Mouse (Mus musculus): ENCODE measurements at regions not wholly inside any gene's neighbourhood (a gene's known extent, or its start where the extent isn't known, plus 50 kb on each side); places are given as distances from the start of the nearest gene placed in this dataset.
A peak's percentile ranks its signal among the peaks of the same experiment; 100 is the strongest.

DNA sequence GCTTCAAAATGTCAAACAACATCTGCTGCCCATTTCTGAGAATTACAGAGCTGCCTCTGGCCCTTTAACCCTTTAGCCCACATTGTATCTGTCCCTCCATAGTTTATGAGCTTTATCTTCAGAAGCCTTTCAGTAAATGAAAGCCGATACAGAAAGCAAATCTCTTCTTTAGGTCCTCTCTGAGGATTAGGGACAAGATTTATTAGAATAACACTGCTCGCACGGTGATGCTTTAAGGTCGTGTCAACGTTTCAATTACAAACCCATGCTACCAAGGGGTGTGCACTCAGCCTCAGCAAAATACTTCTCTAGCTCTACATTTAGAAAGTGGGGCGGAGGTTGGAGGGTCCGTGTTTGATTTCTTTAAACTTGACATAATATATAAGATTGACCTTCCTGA lies 472.0 kb upstream of the 4930412O13Rik start:
- no peaks in the 10 kb centered on the region for H3K9me3 ChIP-seq (ENCODE audit: low read length)
- no peaks in the 10 kb centered on the region for H3K4me1 ChIP-seq (replicated peaks; ENCODE audit: low read depth, low read length)
- H3K27me3 ChIP-seq (ENCODE audit: insufficient read depth, low read length) = no peaks in the 10 kb centered on the region
- TF ChIP-seq POU5F1 (IDR thresholded peaks at IDR 0.05; ENCODE audit: borderline replicate concordance, low read length) (no peak), NANOG (IDR thresholded peaks at IDR 0.05; ENCODE audit: borderline replicate concordance, low read length) (no peak), CTCF (conservative IDR thresholded peaks at IDR 0.05; ENCODE audit: low read length) (no peak)
- no peaks in the 10 kb centered on the region for H3K36me3 ChIP-seq (ENCODE audit: insufficient read depth, low read length)
- H3K4me3 ChIP-seq (replicated peaks; ENCODE audit: low read length) = no peak overlapping the region

GRCm38 (mm10) chr2:9422686-9423085 lies 458.4 kb upstream of the 4930412O13Rik start:
- TF ChIP-seq POU5F1 (IDR thresholded peaks at IDR 0.05; ENCODE audit: borderline replicate concordance, low read length) = no peak
- no peak for TF ChIP-seq NANOG (IDR thresholded peaks at IDR 0.05; ENCODE audit: borderline replicate concordance, low read length)
- TF ChIP-seq CTCF (conservative IDR thresholded peaks at IDR 0.05; ENCODE audit: low read length) = no peak
- Histone ChIP-seq H3K36me3 (ENCODE audit: insufficient read depth, low read length) (no peaks in the 10 kb centered on the region), H3K9me3 (ENCODE audit: low read length) (no peaks in the 10 kb centered on the region), H3K4me1 (replicated peaks; ENCODE audit: low read depth, low read length) (peaks cover 8% of the 10 kb centered on the region; the same call in 1 of the 2 replicates), H3K27me3 (ENCODE audit: insufficient read depth, low read length) (no peaks in the 10 kb centered on the region), H3K4me3 (replicated peaks; ENCODE audit: low read length) (no peak overlapping the region)

DNA sequence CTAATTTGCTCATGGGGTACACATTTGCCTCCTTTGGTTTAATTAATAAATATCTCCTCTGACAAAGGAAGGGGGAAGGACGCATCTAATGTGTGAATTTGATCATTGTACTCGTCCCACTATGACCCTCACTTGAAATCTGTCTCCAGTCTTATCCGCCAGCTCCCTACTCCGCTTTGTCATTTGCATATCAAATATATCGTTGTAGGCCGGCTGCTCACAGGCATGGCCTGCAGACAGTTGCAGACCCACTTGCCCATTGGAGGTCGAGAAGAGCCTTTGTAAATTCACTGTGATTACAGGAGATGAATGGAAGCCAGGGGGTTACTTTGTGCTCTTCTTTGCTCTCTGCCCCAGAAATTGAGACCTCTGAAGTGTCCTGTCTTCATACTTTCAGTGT lies 457.5 kb upstream of the 4930412O13Rik start:
- Histone ChIP-seq H3K4me3 (replicated peaks; ENCODE audit: low read length) (no peak overlapping the region), H3K9me3 (ENCODE audit: low read length) (no peaks in the 10 kb centered on the region), H3K27me3 (ENCODE audit: insufficient read depth, low read length) (no peaks in the 10 kb centered on the region), H3K4me1 (replicated peaks; ENCODE audit: low read depth, low read length) (peaks cover 8% of the 10 kb centered on the region; the same call in 1 of the 2 replicates), H3K36me3 (ENCODE audit: insufficient read depth, low read length) (no peaks in the 10 kb centered on the region)
- no peak for TF ChIP-seq CTCF (conservative IDR thresholded peaks at IDR 0.05; ENCODE audit: low read length)
- TF ChIP-seq POU5F1 (IDR thresholded peaks at IDR 0.05; ENCODE audit: borderline replicate concordance, low read length) = no peak

GRCm38 (mm10) chr2:9433110-9433940 lies 447.7 kb upstream of the 4930412O13Rik start:
- Histone ChIP-seq H3K4me3 (replicated peaks; ENCODE audit: low read length) (no peak overlapping the region), H3K27me3 (ENCODE audit: insufficient read depth, low read length) (no peaks in the 10 kb centered on the region), H3K36me3 (ENCODE audit: insufficient read depth, low read length) (no peaks in the 10 kb centered on the region), H3K9me3 (ENCODE audit: low read length) (no peaks in the 10 kb centered on the region), H3K4me1 (replicated peaks; ENCODE audit: low read depth, low read length) (no peaks in the 10 kb centered on the region)
- TF ChIP-seq POU5F1 (IDR thresholded peaks at IDR 0.05; ENCODE audit: borderline replicate concordance, low read length) (no peak), NANOG (IDR thresholded peaks at IDR 0.05; ENCODE audit: borderline replicate concordance, low read length) (no peak), CTCF (conservative IDR thresholded peaks at IDR 0.05; ENCODE audit: low read length) (no peak)

- H3K36me3 ChIP-seq (ENCODE audit: insufficient read depth, low read length) = no peaks in the 10 kb centered on the region
- no peaks in the 10 kb centered on the region for H3K9me3 ChIP-seq (ENCODE audit: low read length)
- no peaks in the 10 kb centered on the region for H3K4me1 ChIP-seq (replicated peaks; ENCODE audit: low read depth, low read length)
- H3K27me3 ChIP-seq (ENCODE audit: insufficient read depth, low read length) = no peaks in the 10 kb centered on the region
- H3K4me3 ChIP-seq (replicated peaks; ENCODE audit: low read length) = no peak overlapping the region
- no peak for TF ChIP-seq POU5F1 (IDR thresholded peaks at IDR 0.05; ENCODE audit: borderline replicate concordance, low read length)
- no peak for TF ChIP-seq CTCF (conservative IDR thresholded peaks at IDR 0.05; ENCODE audit: low read length)
- TF ChIP-seq NANOG (IDR thresholded peaks at IDR 0.05; ENCODE audit: borderline replicate concordance, low read length) = no peak
Measured at GRCm38 (mm10) chr2:9435155-9435872, 445.7 kb upstream of the 4930412O13Rik start.

DNA sequence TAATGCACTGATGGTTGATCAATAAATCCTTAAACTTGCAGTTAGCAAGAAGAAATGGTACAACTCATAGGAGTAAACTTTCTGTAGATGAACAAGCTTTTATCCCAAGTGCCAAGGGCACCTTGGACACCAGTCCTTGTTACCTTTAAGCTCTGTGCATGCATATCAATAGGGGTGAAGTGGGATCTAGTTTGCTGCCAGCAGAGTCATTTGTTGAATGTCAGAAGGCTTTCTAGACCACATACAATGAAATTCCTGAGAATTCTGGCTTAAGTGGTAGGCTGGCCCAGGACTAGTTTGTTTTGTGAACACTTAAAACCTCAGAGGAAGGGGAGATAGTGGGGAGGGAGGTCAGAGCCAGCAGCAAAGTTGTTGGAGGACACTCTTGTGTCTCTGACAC lies 437.9 kb upstream of the 4930412O13Rik start:
- Histone ChIP-seq H3K4me3 (replicated peaks; ENCODE audit: low read length) (no peak overlapping the region), H3K4me1 (replicated peaks; ENCODE audit: low read depth, low read length) (peaks cover 11% of the 10 kb centered on the region), H3K36me3 (ENCODE audit: insufficient read depth, low read length) (no peaks in the 10 kb centered on the region), H3K9me3 (ENCODE audit: low read length) (0 out of 2 replicates have a peak, but pooled peaks cover 5% of the 10 kb centered on the region), H3K27me3 (ENCODE audit: insufficient read depth, low read length) (no peaks in the 10 kb centered on the region)
- TF ChIP-seq NANOG (IDR thresholded peaks at IDR 0.05; ENCODE audit: borderline replicate concordance, low read length) (peak; percentile 74; the same call in 1 of the 2 replicates), POU5F1 (IDR thresholded peaks at IDR 0.05; ENCODE audit: borderline replicate concordance, low read length) (peak; percentile 98), CTCF (conservative IDR thresholded peaks at IDR 0.05; ENCODE audit: low read length) (no peak)

DNA sequence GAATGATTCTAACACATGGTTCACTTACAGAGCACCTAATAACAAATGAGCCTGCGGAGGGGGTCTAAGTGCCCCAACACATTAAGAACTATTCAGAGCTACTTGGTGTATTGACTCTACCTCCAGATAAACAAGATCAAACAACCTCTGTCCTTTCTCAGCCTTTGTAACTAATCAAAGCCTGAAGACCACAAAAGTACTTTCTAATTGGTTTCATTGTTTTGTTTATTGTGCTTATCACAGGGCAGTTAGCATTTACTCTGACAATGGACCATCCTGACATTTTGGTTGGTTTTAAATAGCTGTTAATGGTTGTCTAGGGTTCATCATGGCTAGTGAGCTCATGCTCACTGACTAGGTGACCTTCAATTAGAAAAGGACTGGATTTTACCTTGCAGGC lies 435.2 kb upstream of the 4930412O13Rik start:
- H3K4me3 ChIP-seq (replicated peaks; ENCODE audit: low read length) = no peak overlapping the region
- H3K27me3 ChIP-seq (ENCODE audit: insufficient read depth, low read length) = no peaks in the 10 kb centered on the region
- no peaks in the 10 kb centered on the region for H3K36me3 ChIP-seq (ENCODE audit: insufficient read depth, low read length)
- no peak for TF ChIP-seq POU5F1 (IDR thresholded peaks at IDR 0.05; ENCODE audit: borderline replicate concordance, low read length)
- peak; percentile 99 for TF ChIP-seq NANOG (IDR thresholded peaks at IDR 0.05; ENCODE audit: borderline replicate concordance, low read length)
- H3K4me1 ChIP-seq (replicated peaks; ENCODE audit: low read depth, low read length) = peaks cover 11% of the 10 kb centered on the region
- H3K9me3 ChIP-seq (ENCODE audit: low read length) = 0 out of 2 replicates have a peak, but pooled peaks cover 5% of the 10 kb centered on the region

DNA sequence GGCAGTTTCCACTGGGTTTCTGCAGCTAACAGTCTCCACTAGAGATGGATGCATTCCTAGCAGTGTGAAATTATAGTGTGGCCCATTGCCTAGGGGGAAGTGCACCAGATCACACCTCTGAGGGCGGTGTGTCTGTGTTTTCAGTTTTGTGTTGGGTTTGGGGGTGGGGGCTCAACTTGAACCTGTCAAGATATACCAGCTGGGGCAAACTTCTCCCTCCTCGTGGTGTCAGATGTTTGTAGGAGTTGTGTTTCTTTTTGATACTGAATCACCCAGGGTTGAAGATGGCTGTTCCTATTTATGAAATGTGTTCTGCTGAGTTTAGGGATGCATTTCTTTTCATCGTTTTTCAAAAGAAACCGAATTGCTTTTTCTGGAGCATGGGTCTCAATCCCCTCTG lies 416.6 kb upstream of the 4930412O13Rik start:
- H3K4me1 ChIP-seq (replicated peaks; ENCODE audit: low read depth, low read length) = no peaks in the 10 kb centered on the region
- H3K27me3 ChIP-seq (ENCODE audit: insufficient read depth, low read length) = no peaks in the 10 kb centered on the region
- no peaks in the 10 kb centered on the region for H3K9me3 ChIP-seq (ENCODE audit: low read length)
- no peak for TF ChIP-seq POU5F1 (IDR thresholded peaks at IDR 0.05; ENCODE audit: borderline replicate concordance, low read length)
- no peak for TF ChIP-seq NANOG (IDR thresholded peaks at IDR 0.05; ENCODE audit: borderline replicate concordance, low read length)
- no peak for TF ChIP-seq CTCF (conservative IDR thresholded peaks at IDR 0.05; ENCODE audit: low read length)
- H3K36me3 ChIP-seq (ENCODE audit: insufficient read depth, low read length) = no peaks in the 10 kb centered on the region
- no peak overlapping the region for H3K4me3 ChIP-seq (replicated peaks; ENCODE audit: low read length)

Measured in E14TG2a.4 (cell line).